Mouse (Mus musculus) thymus, adult 2 months (tissue): ENCODE results near the gene Trmt1. TPM values are rescaled to one million over a fixed set of nuclear protein-coding genes. Genes with fewer than 3 reads are reported as not detected.

ENCODE experiments used
- DNase-seq: peaks from one replicate; pipeline ENCODE4 v3.0.0; 2021
- H3K27ac ChIP-seq: fragments of 200-500 bp; 2 replicates; pipeline ENCODE4 v1.5.1; 2012; ENCODE audit warnings: low read length, control low read depth; ENCODE audit not compliant: control insufficient read depth, insufficient read depth
- H3K27me3 ChIP-seq: fragments of 200-500 bp; 2 replicates; pipeline ENCODE4 v1.6.1; 2012; ENCODE audit warnings: mild to moderate bottlenecking, low read length, moderate library complexity, mixed read lengths; ENCODE audit not compliant: control insufficient read depth, insufficient read depth
- H3K36me3 ChIP-seq: fragments of 200-500 bp; 2 replicates; pipeline ENCODE4 v1.6.1; 2012; ENCODE audit warnings: mild to moderate bottlenecking, low read length, moderate library complexity; ENCODE audit not compliant: control insufficient read depth, insufficient read depth
- H3K4me1 ChIP-seq: fragments of 200-500 bp; replicated peaks from 2 replicates; pipeline ENCODE4 v1.6.1; 2012; ENCODE audit warnings: low read length; ENCODE audit not compliant: control insufficient read depth, insufficient read depth
- H3K4me3 ChIP-seq: fragments of 200-500 bp; 2 replicates; pipeline ENCODE4 v1.5.1; 2012; ENCODE audit warnings: mild to moderate bottlenecking, low read length, control low read depth, moderate library complexity; ENCODE audit not compliant: control insufficient read depth, insufficient read depth
- CTCF ChIP-seq: fragments of 200-500 bp; IDR thresholded peaks from 2 replicates; pipeline ENCODE4 v1.5.1; 2012; ENCODE audit warnings: mild to moderate bottlenecking, control low read depth, low read length, moderate library complexity, borderline replicate concordance; ENCODE audit not compliant: control insufficient read depth, poor library complexity, insufficient read depth; ENCODE audit errors: extremely low read depth
- POLR2A ChIP-seq: fragments of 200-500 bp; IDR thresholded peaks from 2 replicates; pipeline ENCODE4 v1.6.1; 2012; ENCODE audit warnings: mild to moderate bottlenecking, low read length, control low read depth, moderate library complexity; ENCODE audit not compliant: control insufficient read depth, poor library complexity, insufficient read depth; ENCODE audit errors: extremely low read depth
- WGBS: fragments of 180-500 bp; shearing (Covaris S2); methylation state at CpG from one replicate; pipeline ENCODE4 v1.1.7; 2018; 5-methylcytosine and 5-hydroxymethylcytosine counted together
- polyA plus RNA-seq: library from polyadenylated mRNA; depleted of rRNA; stranded (reverse); fragments of >200 nt; gene quantifications from 2 replicates; pipeline ENCODE4 v1.2.3, GENCODE M21; 2012

Trmt1 gene
- polyA plus RNA-seq, 1 experiment: 169 TPM

DNA sequence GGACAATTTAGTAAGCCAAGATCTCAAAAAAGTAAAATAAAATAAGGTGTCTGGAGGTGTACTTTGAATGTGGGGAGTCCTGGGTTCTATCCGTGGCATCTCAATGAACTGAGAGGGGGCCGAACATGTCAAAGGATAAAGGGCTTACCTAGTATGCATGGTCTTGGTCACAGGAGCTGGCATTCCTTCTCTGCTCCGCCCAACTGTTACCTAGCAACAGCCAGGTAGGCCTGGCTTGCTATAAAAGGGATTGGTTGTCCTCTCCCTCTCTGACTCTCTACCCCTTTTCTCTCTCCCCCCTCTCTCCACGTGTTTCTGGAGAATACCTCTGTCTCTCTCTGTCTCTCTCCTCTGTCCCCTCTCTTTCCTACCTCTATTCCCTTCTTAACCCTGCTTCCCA is 28.4 kb upstream of the Trmt1 start:
- WGBS: 86% methylated on average over 4 of the region's 4 CpGs
- H3K27ac ChIP-seq: no peak overlapping the region
- peaks cover 29% of the 10 kb centered on the region for H3K4me1 ChIP-seq
- TF ChIP-seq CTCF: no peak
- TF ChIP-seq POLR2A: no peak
- H3K4me3 ChIP-seq: no peak overlapping the region
- no peak for DNase-seq
- H3K36me3 ChIP-seq: no peaks in the 10 kb centered on the region
- H3K27me3 ChIP-seq: no peaks in the 10 kb centered on the region

GRCm38 (mm10) chr8:84658951-84659350 is 27.2 kb upstream of the Trmt1 start:
- no peak overlapping the region for H3K27ac ChIP-seq
- H3K27me3 ChIP-seq: no peaks in the 10 kb centered on the region
- no peak for DNase-seq
- H3K4me1 ChIP-seq: peaks cover 36% of the 10 kb centered on the region
- H3K36me3 ChIP-seq: no peaks in the 10 kb centered on the region
- H3K4me3 ChIP-seq: no peak overlapping the region
- TF ChIP-seq POLR2A (no peak), CTCF (no peak)
- 48% methylated on average over 1 of the region's 1 CpGs for WGBS

DNA sequence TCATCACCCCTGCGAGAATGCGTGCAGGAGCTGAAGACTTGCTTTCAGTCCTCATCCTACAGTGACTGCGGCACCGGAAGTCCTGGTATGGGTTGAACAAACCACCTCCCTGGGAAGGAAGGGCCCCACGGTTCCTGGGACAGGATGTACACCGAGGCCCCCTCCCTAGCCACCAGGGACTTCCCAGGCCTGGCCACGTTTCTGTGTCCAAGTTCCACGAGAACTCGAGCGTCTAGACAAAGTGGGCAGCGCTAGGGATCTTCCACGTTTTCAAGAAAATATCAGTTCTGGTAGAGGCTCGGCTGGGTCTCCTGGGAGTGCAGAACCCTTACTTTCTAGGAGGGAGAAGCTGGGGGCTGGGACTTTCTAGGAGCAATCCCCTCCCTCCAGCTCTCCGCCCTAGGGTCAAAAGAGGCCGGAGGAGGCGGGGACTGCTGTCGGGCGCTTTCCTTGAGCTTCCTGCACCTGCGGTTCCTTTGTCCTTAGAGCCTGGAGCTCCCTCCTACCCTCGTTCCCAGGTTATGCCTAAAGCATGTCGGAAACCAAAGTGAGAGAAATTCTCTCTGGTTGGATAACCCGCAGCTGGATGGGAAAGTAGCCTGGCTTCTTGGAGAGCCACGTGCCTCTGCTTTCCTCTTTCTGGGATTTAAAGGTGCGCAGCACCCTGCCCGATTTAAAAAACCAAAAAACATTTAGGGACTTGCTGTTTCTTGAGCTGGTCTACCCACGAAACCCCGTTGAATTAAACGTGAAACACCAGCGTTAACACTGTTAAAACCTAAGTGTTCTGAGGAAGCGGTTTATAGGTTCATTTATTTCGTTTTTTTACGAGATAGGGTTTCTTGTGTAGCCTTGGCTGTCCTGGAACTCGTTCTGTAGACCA is 25.9 kb upstream of the Trmt1 start:
- no peaks in the 10 kb centered on the region for H3K36me3 ChIP-seq
- peak overlapping the region; percentile 91 for H3K27ac ChIP-seq
- H3K27me3 ChIP-seq: no peaks in the 10 kb centered on the region
- H3K4me3 ChIP-seq: peak overlapping the region; percentile 41
- DNase-seq: peak; percentile 83
- 2% methylated on average over 33 of the region's 33 CpGs for WGBS
- TF ChIP-seq CTCF (no peak), POLR2A (no peak)
- peaks cover 38% of the 10 kb centered on the region for H3K4me1 ChIP-seq

DNA sequence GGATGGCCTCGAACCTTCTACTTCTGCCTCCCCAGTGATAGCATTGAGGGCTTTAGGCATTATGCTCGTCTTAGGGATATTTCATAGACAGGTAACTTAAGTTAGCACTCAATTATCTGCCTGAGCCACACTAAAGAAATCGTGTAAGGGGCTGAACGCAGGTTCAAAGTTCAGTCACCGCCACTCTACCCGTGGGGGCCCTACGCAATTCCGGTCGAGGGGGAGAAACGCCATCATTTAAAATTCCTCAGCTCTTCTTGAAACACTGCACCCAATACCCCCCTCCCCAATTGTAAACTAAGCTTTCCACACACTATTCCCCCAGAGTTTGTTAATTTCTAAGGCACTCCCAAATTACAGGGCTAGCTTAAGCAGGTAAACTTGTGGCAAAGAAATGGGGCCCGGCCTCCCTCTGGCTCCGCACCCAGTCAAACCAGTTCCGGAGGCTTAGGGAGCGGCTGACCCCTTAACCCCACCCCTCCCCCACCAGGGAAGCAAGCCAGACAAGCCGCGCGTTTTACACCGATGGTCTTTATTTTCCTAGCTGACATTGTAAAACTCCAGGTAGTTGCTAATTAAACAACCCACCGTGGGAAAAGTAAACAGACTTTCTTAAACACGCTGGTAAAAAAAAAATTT is 25.2 kb upstream of the Trmt1 start:
- Histone ChIP-seq H3K36me3 (no peaks in the 10 kb centered on the region), H3K4me1 (peaks cover 36% of the 10 kb centered on the region), H3K27me3 (no peaks in the 10 kb centered on the region), H3K4me3 (peak overlapping the region; percentile 76), H3K27ac (peak overlapping the region; percentile 91)
- no peak for TF ChIP-seq CTCF
- no peak for TF ChIP-seq POLR2A
- 1% methylated on average over 20 of the region's 20 CpGs for WGBS
- DNase-seq: peak; percentile 43

DNA sequence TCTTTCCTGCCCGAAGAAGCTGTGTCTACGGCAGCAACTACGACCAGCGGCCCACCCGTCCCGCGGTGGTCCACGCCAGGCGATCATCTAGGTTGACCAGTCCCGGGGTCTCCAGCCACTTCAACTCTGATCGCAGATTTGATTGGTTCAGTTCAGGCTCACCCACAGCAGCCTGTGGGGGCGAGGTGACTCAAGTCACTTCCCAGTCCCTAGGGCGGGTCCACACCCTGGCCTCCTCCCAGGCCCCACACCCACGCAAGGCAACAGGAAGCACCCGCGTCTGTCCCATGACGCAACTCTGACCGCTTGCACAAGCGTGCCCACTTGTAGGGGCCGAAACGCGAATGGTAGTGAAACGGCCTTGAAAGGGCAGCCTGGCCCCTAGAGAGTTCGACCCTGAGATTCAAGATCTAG is 24.6 kb upstream of the Trmt1 start:
- peak; percentile 74 for DNase-seq
- Histone ChIP-seq H3K27ac (peak overlapping the region; percentile 91), H3K36me3 (no peaks in the 10 kb centered on the region), H3K4me1 (peaks cover 31% of the 10 kb centered on the region), H3K4me3 (peak overlapping the region; percentile 76), H3K27me3 (no peaks in the 10 kb centered on the region)
- TF ChIP-seq POLR2A: no peak
- no peak for TF ChIP-seq CTCF
- WGBS: 1% methylated on average over 24 of the region's 24 CpGs

DNA sequence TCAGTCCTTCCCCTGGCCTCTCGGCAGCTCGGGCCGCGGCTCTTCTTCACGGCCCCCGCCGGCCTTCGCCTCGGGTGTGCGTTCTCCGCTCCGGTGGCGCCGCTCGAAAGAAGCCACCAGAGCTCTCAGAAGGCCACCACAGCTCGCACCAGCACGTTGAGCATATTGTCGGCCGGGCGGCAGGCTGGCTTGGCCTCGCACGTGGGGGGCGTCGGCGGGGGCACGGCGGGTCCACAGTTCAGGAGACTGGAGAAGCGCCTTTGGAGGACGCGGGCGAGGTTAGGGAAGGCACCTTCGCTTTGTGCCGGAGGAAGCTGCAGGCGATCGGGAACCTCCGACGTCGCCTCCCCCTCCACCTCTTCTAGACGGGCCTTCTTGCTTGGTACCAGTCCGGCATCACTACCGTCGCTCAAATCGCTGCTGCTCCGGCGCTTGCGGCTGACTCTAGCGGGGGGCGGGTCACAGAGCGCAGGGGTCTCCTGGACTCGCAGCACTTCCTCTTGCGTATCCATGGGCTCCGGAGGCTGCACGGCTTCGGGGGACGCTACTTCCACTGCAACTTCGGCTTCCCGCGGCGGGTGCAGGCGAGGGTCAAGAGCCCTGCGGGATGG is 24.0 kb upstream of the Trmt1 start:
- no peak for TF ChIP-seq POLR2A
- TF ChIP-seq CTCF: 0 out of 2 replicates have a peak, but pooled peaks have one; percentile 9
- under 1% methylated on average over 61 of the region's 61 CpGs for WGBS
- DNase-seq: peak; percentile 67
- H3K4me1 ChIP-seq: peaks cover 26% of the 10 kb centered on the region
- H3K27me3 ChIP-seq: no peaks in the 10 kb centered on the region
- peak overlapping the region; percentile 76 for H3K4me3 ChIP-seq
- no peaks in the 10 kb centered on the region for H3K36me3 ChIP-seq
- H3K27ac ChIP-seq: peak overlapping the region; percentile 91
